Mouse (Mus musculus) CH12.LX (cell line): ENCODE data around the gene Ppp2r5c. TPM values are rescaled to one million over a fixed set of nuclear protein-coding genes. Genes with fewer than 3 reads are reported as not detected.

Experiments
- DNase-seq: peaks from one replicate; pipeline ENCODE4 v3.0.0-alpha.2; 2013; ENCODE audit errors: extremely low read depth
- H3K27ac ChIP-seq: 2 replicates; pipeline ENCODE4 v1.5.1; 2012; ENCODE audit warnings: low read depth, mild to moderate bottlenecking, control low read depth, moderate library complexity; ENCODE audit not compliant: insufficient read depth
- H3K27me3 ChIP-seq: replicated peaks from 2 replicates; pipeline ENCODE3; 2012; ENCODE audit warnings: inconsistent platforms
- H3K36me3 ChIP-seq, 2 experiments: replicated peaks in 1 of 2; 2 replicates each; pipeline versions ENCODE3 to v1.6.1; 2012; ENCODE audit warnings: inconsistent platforms in 1 of 2, low read length in 1 of 2, mild to moderate bottlenecking in 1 of 2, mixed read lengths in 1 of 2, moderate library complexity in 1 of 2; ENCODE audit not compliant: control insufficient read depth in 1 of 2, insufficient read depth in 1 of 2
- H3K4me1 ChIP-seq, 2 experiments: 2 replicates each; pipeline ENCODE4 v1.6.1; 2012; ENCODE audit warnings: inconsistent platforms in 1 of 2, moderate library complexity in 1 of 2; ENCODE audit not compliant: insufficient read depth in 2 of 2, control insufficient read depth in 1 of 2
- H3K4me2 ChIP-seq: 2 replicates; pipeline ENCODE4 v1.6.1; 2012; ENCODE audit warnings: low read depth, mild to moderate bottlenecking, control low read depth; ENCODE audit not compliant: poor library complexity, insufficient read depth, severe bottlenecking
- H3K4me3 ChIP-seq, 3 experiments: fragments of 150-350 bp in 1 of 3; sonication (generic) in 1 of 3; replicated peaks in 1 of 3; 2 replicates each; pipeline versions ENCODE3 to v1.5.1; 2011 to 2012; ENCODE audit warnings: low read depth in 2 of 3, low read length in 2 of 3, mild to moderate bottlenecking in 2 of 3, moderate library complexity in 2 of 3, control low read depth in 1 of 3, improper control_type of control experiment in 1 of 3, inconsistent platforms in 1 of 3, mixed read lengths in 1 of 3; ENCODE audit not compliant: poor library complexity in 1 of 3
- H3K79me2 ChIP-seq: replicated peaks from 2 replicates; pipeline ENCODE4 v1.6.1; 2012; ENCODE audit warnings: mild to moderate bottlenecking, moderate library complexity; ENCODE audit not compliant: control insufficient read depth, poor library complexity, insufficient read depth, severe bottlenecking; ENCODE audit errors: extremely low read depth
- H3K9ac ChIP-seq: 2 replicates; pipeline ENCODE4 v1.6.1; 2012; ENCODE audit warnings: low read depth, mild to moderate bottlenecking, control low read depth, moderate library complexity; ENCODE audit not compliant: insufficient read depth
- H3K9me3 ChIP-seq: replicated peaks from 2 replicates; pipeline ENCODE3; 2012; ENCODE audit warnings: low read length, inconsistent platforms, mixed read lengths
- ELF1 ChIP-seq: IDR thresholded peaks from 2 replicates; pipeline ENCODE4 v1.6.1; 2014; ENCODE audit warnings: low read depth, mild to moderate bottlenecking, inconsistent platforms, low read length, improper control_type of control experiment
- ETS1 ChIP-seq: conservative IDR thresholded peaks from 2 replicates; pipeline ENCODE4 v1.6.1; 2012; ENCODE audit warnings: low read depth, mild to moderate bottlenecking, inconsistent platforms, low read length, improper control_type of control experiment, moderate library complexity
- GABPA ChIP-seq: IDR thresholded peaks from 2 replicates; pipeline ENCODE4 v1.6.1; 2012; ENCODE audit warnings: low read depth, low read length, improper control_type of control experiment, inconsistent platforms; ENCODE audit not compliant: insufficient replicate concordance
- JUN ChIP-seq: IDR thresholded peaks from 2 replicates; pipeline ENCODE4 v1.6.1; 2011; ENCODE audit warnings: low read depth, mild to moderate bottlenecking, low read length, improper control_type of control experiment, moderate library complexity; ENCODE audit not compliant: insufficient read depth
- JUND ChIP-seq: conservative IDR thresholded peaks from 2 replicates; pipeline ENCODE4 v1.6.1; 2011; ENCODE audit warnings: low read depth, low read length, improper control_type of control experiment
- MAX ChIP-seq: IDR thresholded peaks from 2 replicates; pipeline ENCODE4 v1.6.1; 2011; ENCODE audit warnings: low read length, improper control_type of control experiment
- MEF2A ChIP-seq: IDR thresholded peaks from 2 replicates; pipeline ENCODE4 v1.6.1; 2014; ENCODE audit warnings: low read depth, mild to moderate bottlenecking, inconsistent platforms, low read length, improper control_type of control experiment, borderline replicate concordance
- NELFE ChIP-seq: IDR thresholded peaks from 2 replicates; pipeline ENCODE4 v1.6.1; 2011; ENCODE audit warnings: low read depth, low read length, improper control_type of control experiment
- NRF1 ChIP-seq: IDR thresholded peaks from 2 replicates; pipeline ENCODE4 v1.6.1; 2014; ENCODE audit warnings: low read depth, mild to moderate bottlenecking, inconsistent platforms, low read length, improper control_type of control experiment, moderate library complexity
- POLR2A ChIP-seq: IDR thresholded peaks from 2 replicates; pipeline ENCODE4 v1.6.1; 2011; ENCODE audit warnings: low read depth, mild to moderate bottlenecking, improper control_type of control experiment, low read length
- POLR2AphosphoS2 ChIP-seq: IDR thresholded peaks from 2 replicates; pipeline ENCODE4 v1.6.1; 2011; ENCODE audit warnings: low read depth, low read length, improper control_type of control experiment
- RAD21 ChIP-seq: IDR thresholded peaks from 2 replicates; pipeline ENCODE4 v1.6.1; 2011; ENCODE audit warnings: low read depth, mild to moderate bottlenecking, low read length, improper control_type of control experiment, moderate library complexity
- RCOR1 ChIP-seq: conservative IDR thresholded peaks from 2 replicates; pipeline ENCODE4 v1.6.1; 2012; ENCODE audit warnings: low read depth, mild to moderate bottlenecking, inconsistent platforms, low read length, improper control_type of control experiment
- SIN3A ChIP-seq: IDR thresholded peaks from 2 replicates; pipeline ENCODE4 v1.6.1; 2012; ENCODE audit warnings: low read length, improper control_type of control experiment, inconsistent platforms
- SMC3 ChIP-seq: IDR thresholded peaks from 2 replicates; pipeline ENCODE4 v1.6.1; 2011; ENCODE audit warnings: low read depth, low read length, improper control_type of control experiment
- TBP ChIP-seq: conservative IDR thresholded peaks from 2 replicates; pipeline ENCODE4 v1.6.1; 2011; ENCODE audit warnings: low read depth, low read length, improper control_type of control experiment
- TCF12 ChIP-seq: IDR thresholded peaks from 2 replicates; pipeline ENCODE4 v1.6.1; 2014; ENCODE audit warnings: low read depth, mild to moderate bottlenecking, inconsistent platforms, low read length, improper control_type of control experiment
- UBTF ChIP-seq: IDR thresholded peaks from 2 replicates; pipeline ENCODE4 v1.6.1; 2012; ENCODE audit warnings: low read depth, mild to moderate bottlenecking, inconsistent platforms, low read length, improper control_type of control experiment, moderate library complexity
- USF2 ChIP-seq: conservative IDR thresholded peaks from 2 replicates; pipeline ENCODE4 v1.6.1; 2011; ENCODE audit warnings: low read depth, low read length, improper control_type of control experiment
- ZC3H11A ChIP-seq: IDR thresholded peaks from 2 replicates; pipeline ENCODE4 v1.6.1; 2012; ENCODE audit warnings: low read depth, mild to moderate bottlenecking, inconsistent platforms, low read length, improper control_type of control experiment
- ZKSCAN1 ChIP-seq: IDR thresholded peaks from 2 replicates; pipeline ENCODE4 v1.6.1; 2012; ENCODE audit warnings: low read depth, inconsistent platforms, low read length, improper control_type of control experiment, borderline replicate concordance
- ZMIZ1 ChIP-seq: IDR thresholded peaks from 2 replicates; pipeline ENCODE4 v1.6.1; 2012; ENCODE audit warnings: low read depth, mild to moderate bottlenecking, inconsistent platforms, low read length, improper control_type of control experiment
- dilution Hi-C: fragments of 300-500 bp; cut with MboI; formaldehyde crosslinking; loops from 2 replicates; pipeline ENCODE4 v1.14.3; 2020; ENCODE audit warnings: low sequenced_read_pairs; ENCODE audit not compliant: extremely low pct_unique_long_range_greater_than_20kb, extremely low pct_ligation_motif_present
- in situ Hi-C: fragments of 300-500 bp; cut with MboI; formaldehyde crosslinking; loops from 3 replicates; pipeline ENCODE4 v1.14.3; 2019; ENCODE audit warnings: low sequenced_read_pairs, low pct_ligation_motif_present, low pct_unique_long_range_greater_than_20kb, mixed read lengths
- polyA plus RNA-seq: library from polyadenylated mRNA; unstranded; fragments of >175 nt; gene quantifications from 2 replicates; pipeline ENCODE4 v1.2.1, GENCODE M21; 2012; ENCODE audit warnings: low read depth; ENCODE audit not compliant: insufficient read length
- total RNA-seq, 2 experiments: library from RNA; depleted of rRNA; stranded (reverse); fragments of 300-350 nt in 1 of 2; fragments of >200 nt in 1 of 2; gene quantifications; 2 replicates each; pipeline ENCODE4 v1.2.3; 2012 to 2014

Ppp2r5c gene
- total and polyA plus RNA-seq, 3 experiments, result 71.6 to 111 (median 97.7) TPM

GRCm38 (mm10) chr12:110555536-110556240 is 108.8 kb downstream of the Ppp2r5c start:
- Histone ChIP-seq H3K27ac (no peak overlapping the region), H3K27me3 (no peaks in the 10 kb centered on the region), H3K9ac (no peak overlapping the region), H3K4me2 (no peak overlapping the region), H3K36me3 (peaks cover 69 to 90% of the 10 kb centered on the region in 2 experiments), H3K4me1 (no peaks in the 10 kb centered on the region; a peak in 1 of 4 replicates), H3K9me3 (no peaks in the 10 kb centered on the region), H3K4me3 (no peak overlapping the region), H3K79me2 (no peaks in the 10 kb centered on the region)
- TF ChIP-seq TCF12 (no peak), NRF1 (no peak), RCOR1 (no peak), UBTF (no peak), SMC3 (no peak), TBP (no peak), USF2 (no peak), SIN3A (no peak)
- in situ Hi-C loops (no loop called here), dilution Hi-C loops (no loop called here)
- DNase-seq, result no peak

GRCm38 (mm10) chr12:110556861-110557628 is 110.1 kb downstream of the Ppp2r5c start:
- no peak overlapping the region for H3K4me3 ChIP-seq
- no peak overlapping the region for H3K9ac ChIP-seq
- H3K27me3 ChIP-seq, result no peaks in the 10 kb centered on the region
- peaks cover 59 to 89% of the 10 kb centered on the region in 2 experiments for H3K36me3 ChIP-seq
- no peak overlapping the region for H3K4me2 ChIP-seq
- no peaks in the 10 kb centered on the region for H3K79me2 ChIP-seq
- TF ChIP-seq SIN3A (no peak), ZC3H11A (no peak), POLR2AphosphoS2 (no peak), NELFE (no peak), USF2 (no peak), JUND (no peak), ELF1 (no peak), ETS1 (no peak), MEF2A (no peak), GABPA (no peak), TCF12 (no peak), JUN (no peak), UBTF (no peak), MAX (no peak), POLR2A (no peak), ZKSCAN1 (no peak), RAD21 (no peak), RCOR1 (no peak), ZMIZ1 (no peak)
- DNase-seq, result no peak
- in situ Hi-C loops, result no loop called here
- no peak overlapping the region for H3K27ac ChIP-seq
- dilution Hi-C loops, result no loop called here
- H3K9me3 ChIP-seq, result no peaks in the 10 kb centered on the region
- no peaks in the 10 kb centered on the region; a peak in 1 of 4 replicates for H3K4me1 ChIP-seq
